Mouse (Mus musculus): Measurements from ENCODE around the gene Sh3kbp1. TPM values are rescaled to one million over a fixed set of nuclear protein-coding genes. Genes with fewer than 3 reads are reported as not detected.
A peak's percentile ranks its signal among the peaks of the same experiment; 100 is the strongest.

Sh3kbp1 gene
- total and polyA plus RNA-seq, 3 experiments: 18.6 to 37.7 TPM; not detected in 1

DNA sequence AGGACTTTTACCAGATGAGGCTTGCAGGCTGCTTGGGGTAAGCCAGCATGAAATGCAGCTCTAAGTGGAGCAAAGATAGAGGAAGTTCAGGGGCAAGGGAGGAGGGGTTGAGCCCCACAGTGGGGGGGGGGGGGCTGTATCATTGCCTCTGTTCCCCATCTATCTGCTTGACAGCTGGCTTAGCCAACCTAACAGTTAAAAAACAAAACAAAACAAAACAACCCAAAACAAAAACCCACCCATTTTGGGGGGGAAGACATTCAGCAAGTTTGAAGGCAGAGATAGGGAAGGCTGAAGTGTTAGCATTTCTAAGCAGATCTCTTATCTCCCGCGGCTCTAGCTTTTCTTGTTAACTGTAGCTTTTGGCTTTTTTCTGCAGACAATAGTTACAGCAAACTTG lies 49.2 kb downstream of the Sh3kbp1 start (continued):
- TF ChIP-seq ZC3H11A (IDR thresholded peaks at IDR 0.05; ENCODE audit: low read depth, low read length) (no peak), CHD2 (IDR thresholded peaks at IDR 0.05; ENCODE audit: low read length) (no peak)

- H3K9ac ChIP-seq (ENCODE audit: control insufficient read depth, low read depth, low read length, poor library complexity, severe bottlenecking): no peak overlapping the region
- peak; percentile 83 for DNase-seq (ENCODE audit: low read depth, low spot score)
- peaks cover 24 to 27% of the 10 kb centered on the region in 2 experiments for H3K4me1 ChIP-seq (ENCODE audit: control insufficient read depth in 1 of 2, insufficient read depth in 2 of 2, low read length in 2 of 2)
- peak overlapping the region in 1 of 2 experiments; percentile 27; a peak in 2 of 4 replicates for H3K4me3 ChIP-seq (ENCODE audit: control insufficient read depth in 1 of 2, insufficient read depth in 1 of 2, low read depth in 2 of 2, low read length in 2 of 2)
- H3K9me3 ChIP-seq (replicated peaks; ENCODE audit: insufficient read depth, low read length): no peaks in the 10 kb centered on the region
- H3K27ac ChIP-seq (ENCODE audit: control insufficient read depth, low read depth, low read length): peak overlapping the region; percentile 85
- peaks cover 2% of the 10 kb centered on the region; the same call in 1 of the 2 replicates for H3K79me2 ChIP-seq (ENCODE audit: control insufficient read depth, insufficient read depth, low read length, poor library complexity)
- H3K36me3 ChIP-seq (ENCODE audit: control insufficient read depth in 1 of 2, insufficient read depth in 2 of 2, low read length in 2 of 2): peaks cover 0 to 34% of the 10 kb centered on the region in 2 experiments; a peak in 2 of 4 replicates
- no peaks in the 10 kb centered on the region for H3K27me3 ChIP-seq (ENCODE audit: control insufficient read depth in 1 of 2, insufficient read depth in 2 of 2, low read length in 2 of 2)
- TF ChIP-seq ETS1 (IDR thresholded peaks at IDR 0.05; ENCODE audit: low read depth, low read length) (peak; percentile 95), MAZ (IDR thresholded peaks at IDR 0.05; ENCODE audit: low read depth, low read length) (0 out of 2 replicates have a peak, but pooled peaks have one; percentile 19), NELFE (IDR thresholded peaks at IDR 0.05; ENCODE audit: low read depth, low read length) (no peak; the same call in 1 of the 2 replicates), GATA1 (IDR thresholded peaks at IDR 0.05; ENCODE audit: low read depth, low read length) (peak; percentile 78), RAD21 (IDR thresholded peaks at IDR 0.05; ENCODE audit: low read depth, low read length) (peak; percentile 59), ELF1 (IDR thresholded peaks at IDR 0.05; ENCODE audit: low read depth, low read length) (no peak), POLR2A (IDR thresholded peaks at IDR 0.05; ENCODE audit: control insufficient read depth in 1 of 2, insufficient read depth in 1 of 2, low read depth in 1 of 2, low read length in 2 of 2, poor library complexity in 1 of 2) (no peak), ZC3H11A (IDR thresholded peaks at IDR 0.05; ENCODE audit: low read depth, low read length) (peak; percentile 67), POLR2AphosphoS2 (IDR thresholded peaks at IDR 0.05; ENCODE audit: low read length) (no peak), MXI1 (IDR thresholded peaks at IDR 0.05; ENCODE audit: low read depth, low read length) (peak; percentile 49), GABPA (IDR thresholded peaks at IDR 0.05; ENCODE audit: low read depth, low read length) (no peak), NRF1 (IDR thresholded peaks at IDR 0.05; ENCODE audit: insufficient read depth, low read depth, low read length, poor library complexity, severe bottlenecking) (no peak), CHD1 (IDR thresholded peaks at IDR 0.05; ENCODE audit: low read depth, low read length) (0 out of 2 replicates have a peak, but pooled peaks have one; percentile 51), MAFK (IDR thresholded peaks at IDR 0.05; ENCODE audit: borderline replicate concordance, low read depth, low read length) (peak; percentile 8; the same call in 1 of the 2 replicates), KAT2A (conservative IDR thresholded peaks at IDR 0.05; ENCODE audit: low read depth, low read length) (no peak), MEF2A (IDR thresholded peaks at IDR 0.05; ENCODE audit: extremely low read depth, insufficient replicate concordance, low read depth, low read length, poor library complexity, severe bottlenecking) (no peak), RCOR1 (IDR thresholded peaks at IDR 0.05; ENCODE audit: low read depth, low read length) (peak; percentile 58; the same call in 1 of the 2 replicates), ZNF384 (IDR thresholded peaks at IDR 0.05; ENCODE audit: low read depth, low read length) (peak; percentile 7; the same call in 1 of the 2 replicates), JUND (IDR thresholded peaks at IDR 0.05; ENCODE audit: low read depth, low read length) (0 out of 2 replicates have a peak, but pooled peaks have one; percentile 43), USF2 (IDR thresholded peaks at IDR 0.05; ENCODE audit: borderline replicate concordance in 1 of 2, insufficient read depth in 1 of 2, low read depth in 1 of 2, low read length in 2 of 2) (no peak), CTCF (IDR thresholded peaks at IDR 0.05 in 2 of 3, conservative IDR thresholded peaks at IDR 0.05 in 1 of 3; ENCODE audit: control insufficient read depth in 1 of 3, insufficient read depth in 1 of 3, low read depth in 2 of 3, low read length in 3 of 3, poor library complexity in 1 of 3, severe bottlenecking in 1 of 3) (peak; percentile 46 to 85 (median 64)), BHLHE40 (IDR thresholded peaks at IDR 0.05; ENCODE audit: borderline replicate concordance, low read depth, low read length) (0 out of 2 replicates have a peak, but pooled peaks have one; percentile 7), HCFC1 (IDR thresholded peaks at IDR 0.05; ENCODE audit: low read depth, low read length) (no peak), MYC (IDR thresholded peaks at IDR 0.05; ENCODE audit: low read depth, low read length) (peak; percentile 37; the same call in 1 of the 2 replicates), TAL1 (IDR thresholded peaks at IDR 0.05; ENCODE audit: low read length) (no peak), EP300 (IDR thresholded peaks at IDR 0.05; ENCODE audit: low read depth in 1 of 2, low read length in 2 of 2) (peak; percentile 48 to 58; a peak in 3 of 4 replicates), SMC3 (IDR thresholded peaks at IDR 0.05; ENCODE audit: low read depth, low read length) (peak; percentile 66), ZMIZ1 (IDR thresholded peaks at IDR 0.05; ENCODE audit: low read depth, low read length) (no peak), MYB (IDR thresholded peaks at IDR 0.05; ENCODE audit: low read depth, low read length) (0 out of 2 replicates have a peak, but pooled peaks have one; percentile 15), USF1 (IDR thresholded peaks at IDR 0.05; ENCODE audit: low read depth, low read length) (no peak), MAX (IDR thresholded peaks at IDR 0.05; ENCODE audit: low read length) (peak; percentile 26; the same call in 1 of the 2 replicates), TBP (IDR thresholded peaks at IDR 0.05; ENCODE audit: low read depth, low read length) (no peak)
These were observed 50.7 kb downstream of the Sh3kbp1 start for GRCm38 (mm10) chrX:159677585-159678319.
